Mouse (Mus musculus): Measurements from ENCODE around the gene Ak2. TPM values are rescaled to one million over a fixed set of nuclear protein-coding genes. Genes with fewer than 3 reads are reported as not detected.

Ak2 gene
- polyA plus RNA-seq, 1 experiment from 2014 or later: 138 TPM

GRCm38 (mm10) chr4:129032963-129033951 is 41.5 kb downstream of the Ak2 start:
- no peak overlapping the region for H3K4me3 ChIP-seq (ENCODE audit: low read depth, low read length)

GRCm38 (mm10) chr4:129034224-129034623 is 42.5 kb downstream of the Ak2 start:
- DNase-seq (ENCODE audit: low spot score) (no peak), ATAC-seq (ENCODE audit: low FRiP score, low TSS enrichment) (no peak)
- 86% methylated on average over 3 of the region's 3 CpGs for WGBS
- TF ChIP-seq EP300 (optimal IDR thresholded peaks at IDR 0.05) (no peak), CTCF (IDR thresholded peaks at IDR 0.05; ENCODE audit: low read depth) (no peak)
- Histone ChIP-seq H3K36me3 (ENCODE audit: control insufficient read depth, insufficient read depth, low read length) (no peaks in the 10 kb centered on the region), H3K27me3 (ENCODE audit: control insufficient read depth, insufficient read depth, low read length) (no peaks in the 10 kb centered on the region), H3K9me3 (ENCODE audit: control insufficient read depth, low read length) (no peaks in the 10 kb centered on the region), H3K4me3 (ENCODE audit: low read depth, low read length) (no peak overlapping the region), H3K27ac (replicated peaks) (peak overlapping the region; percentile 26; the same call in 1 of the 2 replicates), H3K4me1 (replicated peaks; ENCODE audit: control insufficient read depth, insufficient read depth) (peaks cover 4% of the 10 kb centered on the region; the same call in 1 of the 2 replicates), H3K4me2 (replicated peaks; ENCODE audit: low read depth) (no peak overlapping the region), H3K9ac (ENCODE audit: low read length) (no peak overlapping the region)

More at GRCm38 (mm10) chr4:129032963-129033951, 41.5 kb downstream of the Ak2 start:
- H3K36me3 ChIP-seq (ENCODE audit: control insufficient read depth, insufficient read depth, low read length): no peaks in the 10 kb centered on the region
- H3K9me3 ChIP-seq (ENCODE audit: control insufficient read depth, low read length): no peaks in the 10 kb centered on the region
- 0 out of 2 replicates have a peak overlapping the region, but pooled peaks have one; percentile 13 for H3K9ac ChIP-seq (ENCODE audit: low read length)
- peaks cover 4% of the 10 kb centered on the region; the same call in 1 of the 2 replicates for H3K4me1 ChIP-seq (replicated peaks; ENCODE audit: control insufficient read depth, insufficient read depth)
- ATAC-seq (ENCODE audit: low FRiP score, low TSS enrichment) (peak; percentile 92), DNase-seq (ENCODE audit: low spot score) (peak; percentile 89)
- TF ChIP-seq CTCF (IDR thresholded peaks at IDR 0.05; ENCODE audit: low read depth) (peak; percentile 31; the same call in 1 of the 2 replicates), EP300 (optimal IDR thresholded peaks at IDR 0.05) (no peak)
- peak overlapping the region; percentile 26 for H3K27ac ChIP-seq (replicated peaks)
- H3K4me2 ChIP-seq (replicated peaks; ENCODE audit: low read depth): peak overlapping the region; percentile 8; the same call in 1 of the 2 replicates
- 11% methylated on average over 17 of the region's 17 CpGs for WGBS
- H3K27me3 ChIP-seq (ENCODE audit: control insufficient read depth, insufficient read depth, low read length): no peaks in the 10 kb centered on the region

DNA sequence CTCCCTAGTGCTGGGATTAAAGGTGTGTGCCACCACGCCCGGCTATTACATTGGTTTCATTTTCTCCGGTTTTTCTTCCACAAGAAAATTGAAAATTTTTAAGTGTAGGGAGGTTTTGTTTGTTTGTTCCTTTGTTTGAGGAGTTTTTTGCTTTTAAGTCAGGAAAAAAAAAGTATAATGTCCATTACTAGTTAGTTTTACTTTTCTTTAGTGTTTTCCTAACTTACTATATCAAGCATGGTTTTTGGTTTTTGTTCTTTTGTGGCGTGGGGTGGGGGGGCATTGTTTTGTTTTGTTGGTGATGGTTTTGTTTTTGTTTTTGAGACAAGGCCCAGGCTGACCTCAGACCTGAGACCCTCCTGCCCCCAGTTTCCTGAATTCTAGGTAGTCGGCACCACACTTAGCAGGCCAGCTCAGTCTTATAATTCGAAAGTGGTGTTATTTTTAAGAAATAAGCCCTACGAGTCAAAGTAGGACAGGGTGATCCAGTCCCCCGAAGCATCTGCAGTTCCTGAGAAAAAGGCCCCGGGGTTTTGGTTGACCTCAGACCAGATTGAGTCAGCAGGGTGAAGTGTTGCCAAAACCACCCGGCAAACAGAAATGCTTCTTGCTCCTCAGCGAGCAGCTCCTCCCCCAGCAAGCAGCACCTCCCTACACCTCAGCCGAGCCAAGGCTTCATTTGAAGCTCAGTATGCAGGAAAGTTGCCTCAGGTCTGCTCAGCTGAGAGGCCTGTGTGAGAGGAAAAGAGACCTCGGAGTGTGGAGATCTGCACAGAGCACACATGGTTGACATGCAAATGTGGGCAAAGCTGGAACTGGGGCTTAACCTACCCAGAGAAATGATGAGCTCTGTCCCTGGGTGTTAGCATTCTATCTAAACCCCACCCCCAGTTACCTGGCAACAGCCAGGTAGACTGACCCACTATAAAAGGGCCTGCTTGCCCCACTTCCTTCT is 43.2 kb downstream of the Ak2 start:
- Histone ChIP-seq H3K9me3 (ENCODE audit: control insufficient read depth, low read length) (no peaks in the 10 kb centered on the region), H3K36me3 (ENCODE audit: control insufficient read depth, insufficient read depth, low read length) (no peaks in the 10 kb centered on the region), H3K4me3 (ENCODE audit: low read depth, low read length) (no peak overlapping the region), H3K4me1 (replicated peaks; ENCODE audit: control insufficient read depth, insufficient read depth) (peaks cover 4% of the 10 kb centered on the region; the same call in 1 of the 2 replicates), H3K27me3 (ENCODE audit: control insufficient read depth, insufficient read depth, low read length) (no peaks in the 10 kb centered on the region), H3K27ac (replicated peaks) (peak overlapping the region; percentile 61), H3K9ac (ENCODE audit: low read length) (no peak overlapping the region), H3K4me2 (replicated peaks; ENCODE audit: low read depth) (no peak overlapping the region)
- WGBS: 39% methylated on average over 13 of the region's 13 CpGs
- TF ChIP-seq EP300 (optimal IDR thresholded peaks at IDR 0.05) (no peak), CTCF (IDR thresholded peaks at IDR 0.05; ENCODE audit: low read depth) (no peak)
- DNase-seq (ENCODE audit: low spot score) (peak; percentile 66), ATAC-seq (ENCODE audit: low FRiP score, low TSS enrichment) (peak; percentile 48)

DNA sequence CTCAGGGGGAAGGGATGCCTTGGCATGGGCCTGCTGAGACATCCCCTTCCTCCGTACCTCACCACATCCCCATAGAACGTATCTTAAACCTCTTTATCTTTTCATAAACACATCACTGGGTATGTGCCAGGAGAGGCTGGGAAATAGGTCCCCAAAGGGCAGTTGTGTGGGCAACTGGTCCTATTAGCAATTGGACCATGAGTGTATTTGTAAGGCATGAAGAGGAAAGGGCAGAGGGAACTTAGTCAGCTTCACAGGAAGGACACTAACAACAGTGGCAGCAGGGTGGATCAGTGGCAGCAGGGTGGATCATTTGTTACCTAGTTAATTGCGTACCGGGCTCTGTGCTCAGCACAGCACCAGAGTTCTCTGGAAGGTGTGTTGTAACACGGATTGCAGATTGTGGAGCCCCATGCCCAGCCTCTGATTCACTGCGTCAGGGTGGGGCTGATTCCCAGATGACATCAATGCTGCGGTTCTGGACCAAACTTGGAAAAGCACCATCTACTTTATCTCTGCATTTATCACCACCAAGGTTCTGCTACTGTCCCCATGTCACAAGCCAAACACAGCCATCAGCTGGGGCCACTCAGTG is 44.2 kb downstream of the Ak2 start:
- Histone ChIP-seq H3K27ac (replicated peaks) (peak overlapping the region; percentile 61), H3K4me2 (replicated peaks; ENCODE audit: low read depth) (no peak overlapping the region), H3K27me3 (ENCODE audit: control insufficient read depth, insufficient read depth, low read length) (no peaks in the 10 kb centered on the region), H3K9ac (ENCODE audit: low read length) (no peak overlapping the region), H3K9me3 (ENCODE audit: control insufficient read depth, low read length) (no peaks in the 10 kb centered on the region), H3K4me3 (ENCODE audit: low read depth, low read length) (no peak overlapping the region), H3K36me3 (ENCODE audit: control insufficient read depth, insufficient read depth, low read length) (no peaks in the 10 kb centered on the region), H3K4me1 (replicated peaks; ENCODE audit: control insufficient read depth, insufficient read depth) (peaks cover 4% of the 10 kb centered on the region; the same call in 1 of the 2 replicates)
- TF ChIP-seq EP300 (optimal IDR thresholded peaks at IDR 0.05) (no peak), CTCF (IDR thresholded peaks at IDR 0.05; ENCODE audit: low read depth) (no peak)
- WGBS: 52% methylated on average over 7 of the region's 7 CpGs
- ATAC-seq (ENCODE audit: low FRiP score, low TSS enrichment) (peak; percentile 48), DNase-seq (ENCODE audit: low spot score) (no peak)

DNA sequence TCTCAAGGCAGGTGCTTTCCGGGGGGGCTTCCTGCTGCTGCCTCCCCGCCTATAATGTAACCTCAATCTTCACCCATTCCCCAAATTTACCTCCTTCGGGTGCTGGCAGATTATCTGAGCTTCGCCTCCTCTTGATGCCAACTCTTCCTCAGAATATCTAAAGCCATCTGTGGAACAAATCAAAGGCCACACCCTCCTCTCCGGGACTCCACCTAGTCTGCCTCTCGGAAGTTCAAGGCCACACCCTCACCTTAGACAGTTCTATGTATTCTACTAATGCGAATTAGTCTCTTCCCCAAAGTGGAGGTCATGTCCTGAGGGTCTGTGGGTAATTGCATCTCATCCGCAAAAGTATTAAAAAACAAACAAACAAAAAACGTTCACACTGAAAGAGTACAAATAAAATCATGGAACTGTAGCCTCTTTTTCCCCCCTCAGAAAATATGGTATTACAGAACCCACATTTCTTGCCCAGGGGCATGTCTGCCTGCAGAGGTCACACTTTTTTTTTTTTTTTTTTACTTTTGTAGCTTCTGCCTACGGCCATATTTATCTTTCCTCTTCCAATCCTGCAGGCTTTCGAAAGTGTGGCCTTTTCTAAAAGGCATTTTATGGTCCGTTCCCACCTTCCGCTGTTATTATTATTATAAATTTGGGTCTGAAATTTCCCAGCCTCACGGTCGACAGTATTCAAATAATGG is 56.1 kb downstream of the Ak2 start:
- Histone ChIP-seq H3K4me1 (replicated peaks; ENCODE audit: control insufficient read depth, insufficient read depth) (0 out of 2 replicates have a peak, but pooled peaks cover 3% of the 10 kb centered on the region), H3K27me3 (ENCODE audit: control insufficient read depth, insufficient read depth, low read length) (no peaks in the 10 kb centered on the region), H3K27ac (replicated peaks) (no peak overlapping the region), H3K9me3 (ENCODE audit: control insufficient read depth, low read length) (no peaks in the 10 kb centered on the region), H3K36me3 (ENCODE audit: control insufficient read depth, insufficient read depth, low read length) (no peaks in the 10 kb centered on the region), H3K4me2 (replicated peaks; ENCODE audit: low read depth) (peak overlapping the region; percentile 92), H3K4me3 (ENCODE audit: low read depth, low read length) (peak overlapping the region; percentile 53; the same call in 1 of the 2 replicates), H3K9ac (ENCODE audit: low read length) (no peak overlapping the region)
- ATAC-seq (ENCODE audit: low FRiP score, low TSS enrichment): no peak
- no peak for TF ChIP-seq CTCF (IDR thresholded peaks at IDR 0.05; ENCODE audit: low read depth)
- TF ChIP-seq EP300 (optimal IDR thresholded peaks at IDR 0.05): no peak
- WGBS: 16% methylated on average over 15 of the region's 15 CpGs
- no peak for DNase-seq (ENCODE audit: low spot score)

Measured in stomach, postnatal 0 days (tissue).